Mouse (Mus musculus): ENCODE data around the gene 2210408I21Rik.

The 2210408I21Rik gene

GRCm38 (mm10) chr13:77278659-77279413 is 143.5 kb downstream of the 2210408I21Rik start:
- DNase-seq = no peak

GRCm38 (mm10) chr13:77295519-77295918 is 160.2 kb downstream of the 2210408I21Rik start:
- DNase-seq = peak; percentile 55

GRCm38 (mm10) chr13:77324101-77324500 is 188.8 kb downstream of the 2210408I21Rik start:
- no peak for DNase-seq

GRCm38 (mm10) chr13:77326174-77326959 is 191.0 kb downstream of the 2210408I21Rik start:
- DNase-seq = no peak

- no peak for DNase-seq
Measured at GRCm38 (mm10) chr13:77342097-77342496, 206.8 kb downstream of the 2210408I21Rik start.

- DNase-seq = no peak
Measured at GRCm38 (mm10) chr13:77385448-77385970, 250.2 kb downstream of the 2210408I21Rik start.

GRCm38 (mm10) chr13:77386001-77386400 is 250.7 kb downstream of the 2210408I21Rik start:
- no peak for DNase-seq

GRCm38 (mm10) chr13:77388148-77388547 is 252.8 kb downstream of the 2210408I21Rik start:
- no peak for DNase-seq

- no peak for DNase-seq
Measured at GRCm38 (mm10) chr13:77389209-77389608, 253.9 kb downstream of the 2210408I21Rik start.

- no peak for DNase-seq
Measured at GRCm38 (mm10) chr13:77396374-77396773, 261.0 kb downstream of the 2210408I21Rik start.

- DNase-seq = no peak
Measured at GRCm38 (mm10) chr13:77396981-77397380, 261.6 kb downstream of the 2210408I21Rik start.

- no peak for DNase-seq
Measured at GRCm38 (mm10) chr13:77397646-77398045, 262.3 kb downstream of the 2210408I21Rik start.

GRCm38 (mm10) chr13:77398477-77398876 is 263.1 kb downstream of the 2210408I21Rik start:
- DNase-seq = no peak

- DNase-seq = no peak
Measured at GRCm38 (mm10) chr13:77400762-77401161, 265.4 kb downstream of the 2210408I21Rik start.

- no peak for DNase-seq
Measured at GRCm38 (mm10) chr13:77408530-77408929, 273.2 kb downstream of the 2210408I21Rik start.

- DNase-seq = no peak
Measured at GRCm38 (mm10) chr13:77409804-77410203, 274.5 kb downstream of the 2210408I21Rik start.

- DNase-seq = no peak
Measured at GRCm38 (mm10) chr13:77412829-77413228, 277.5 kb downstream of the 2210408I21Rik start.

GRCm38 (mm10) chr13:77450007-77450567 is 314.7 kb downstream of the 2210408I21Rik start:
- no peak for DNase-seq

- no peak for DNase-seq
Measured at GRCm38 (mm10) chr13:77470093-77470621, 334.8 kb downstream of the 2210408I21Rik start.

GRCm38 (mm10) chr13:77476420-77476819 is 341.1 kb downstream of the 2210408I21Rik start:
- no peak for DNase-seq

- no peak for DNase-seq
Measured at GRCm38 (mm10) chr13:77478425-77479119, 343.2 kb downstream of the 2210408I21Rik start.

- no peak for DNase-seq
Measured at GRCm38 (mm10) chr13:77489938-77490651, 354.8 kb downstream of the 2210408I21Rik start.
